Mouse (Mus musculus) monocyte, adult 2 months (primary cell): ENCODE data around the gene Arhgap27.

Source experiments
- DNase-seq, 2 experiments: peaks; one replicate each; pipeline ENCODE4 v3.0.0; 2022; ENCODE audit warnings: low spot score in 2 of 2, low read depth in 1 of 2

The Arhgap27 gene

DNA sequence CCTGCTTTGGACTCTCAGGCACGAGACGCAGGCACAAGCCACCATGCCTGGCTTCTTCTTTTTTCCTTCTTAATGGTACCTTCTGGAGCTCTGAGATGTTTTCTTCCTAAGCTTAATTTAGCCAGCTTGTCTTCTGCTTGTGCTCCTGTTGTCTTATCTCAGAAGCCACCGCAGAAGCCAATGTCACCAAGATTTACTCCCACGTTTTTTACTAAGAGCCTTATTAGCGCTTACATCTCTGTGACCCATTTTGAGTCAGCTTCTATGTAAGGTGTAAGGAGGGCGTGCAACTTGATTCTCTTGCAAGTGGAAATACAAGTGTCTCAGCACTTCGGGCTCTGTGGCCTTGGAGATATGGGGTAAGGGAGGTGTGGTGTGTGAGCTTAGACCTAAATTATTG is 18.0 kb upstream of the Arhgap27 start:
- no peak for DNase-seq

DNA sequence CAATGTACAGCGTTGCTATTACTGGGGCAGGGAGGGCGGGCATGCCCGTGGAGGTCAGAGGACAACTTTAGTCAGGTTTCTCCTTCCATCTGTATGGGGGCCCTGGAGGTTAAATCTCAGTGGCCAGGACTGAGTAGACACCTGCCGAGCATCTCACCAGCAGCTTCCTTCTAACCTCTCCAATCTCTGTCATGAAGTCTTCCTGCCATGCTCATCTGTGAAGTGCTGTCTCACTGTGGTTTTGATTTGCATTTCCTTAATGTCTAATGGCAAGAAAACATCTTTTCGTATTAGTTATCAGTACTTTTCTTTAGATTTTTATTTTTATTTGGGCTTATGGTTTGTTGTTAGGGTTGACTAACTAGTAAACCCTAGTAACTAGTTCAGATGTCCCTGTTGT is 17.0 kb upstream of the Arhgap27 start:
- no peak for DNase-seq

DNA sequence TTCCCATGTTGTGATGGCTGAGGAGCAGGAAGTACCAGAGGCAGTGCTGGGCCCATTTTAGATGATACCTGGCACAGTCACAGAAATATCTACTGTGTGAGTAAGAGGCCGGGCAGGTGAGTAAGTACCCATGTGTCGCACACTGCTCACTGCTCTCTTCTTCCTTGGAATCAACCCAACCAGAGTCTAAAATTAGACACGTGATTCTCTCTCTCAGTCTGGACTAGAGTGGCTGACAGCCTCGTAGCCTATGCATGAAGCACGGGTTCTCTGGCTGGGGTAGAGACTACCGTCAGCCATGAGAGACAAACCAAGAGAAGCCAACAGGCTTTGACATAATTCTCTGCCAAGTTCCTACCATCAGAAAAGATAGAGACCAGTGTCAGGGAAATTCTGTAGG is 14.8 kb upstream of the Arhgap27 start:
- DNase-seq: no peak

DNA sequence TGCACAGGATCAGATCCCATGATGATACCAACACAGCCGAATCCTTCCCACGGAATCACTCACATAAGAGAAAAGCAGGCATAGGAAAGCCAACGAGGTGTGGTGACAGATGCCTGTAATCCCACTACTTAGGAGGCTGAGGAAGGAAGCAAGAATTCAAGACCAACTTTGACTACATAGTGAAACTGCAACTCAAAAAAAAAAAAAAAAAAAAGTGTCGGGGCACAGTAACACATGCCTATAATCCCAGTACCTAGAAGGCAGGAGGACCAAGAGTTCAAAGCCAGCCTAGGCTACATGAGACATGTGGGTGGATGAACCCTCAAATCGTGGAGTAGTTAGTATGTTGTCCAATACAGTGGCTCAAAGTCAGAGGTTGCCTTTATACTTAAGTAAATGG is 12.3 kb upstream of the Arhgap27 start:
- DNase-seq: no peak

DNA sequence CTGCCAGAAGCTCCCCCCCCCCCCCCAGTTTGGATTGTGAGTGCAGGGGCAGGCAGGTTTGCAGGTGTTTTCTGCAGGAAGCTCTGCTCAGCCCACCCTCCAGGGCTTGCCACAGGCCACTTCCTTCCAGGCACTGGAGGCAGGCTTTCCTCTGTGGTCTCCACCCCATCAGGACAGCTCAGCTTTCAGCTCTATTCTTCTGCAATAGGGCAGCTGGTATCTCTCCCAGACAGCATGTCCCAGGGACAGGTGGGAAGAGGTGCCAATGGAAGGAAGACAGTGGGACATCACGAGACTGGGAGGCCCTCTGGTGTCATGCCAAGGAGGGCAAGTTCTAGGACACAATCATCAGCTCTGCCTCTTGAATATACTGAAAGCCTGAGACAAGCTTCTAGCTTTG is 11.8 kb upstream of the Arhgap27 start:
- no peak for DNase-seq

DNA sequence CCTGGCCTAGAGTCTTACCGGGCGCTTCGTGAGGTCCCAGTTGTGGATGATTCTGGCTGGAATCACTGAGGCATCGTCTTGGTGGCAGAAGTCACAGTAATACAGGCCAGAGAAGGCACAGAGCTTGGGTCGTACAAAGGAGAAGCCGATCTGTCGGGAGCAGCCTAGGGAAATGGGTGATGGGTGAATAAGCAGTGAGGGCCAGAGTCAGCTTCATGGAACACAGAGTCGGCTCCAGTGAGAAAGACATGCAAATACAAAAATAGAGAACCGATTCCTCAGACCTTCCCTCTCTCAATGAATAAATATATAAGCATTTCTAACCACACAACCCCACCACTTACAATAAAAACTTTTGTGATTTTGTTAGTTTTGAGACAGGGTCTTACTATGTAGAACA is 10.4 kb upstream of the Arhgap27 start:
- DNase-seq: no peak

DNA sequence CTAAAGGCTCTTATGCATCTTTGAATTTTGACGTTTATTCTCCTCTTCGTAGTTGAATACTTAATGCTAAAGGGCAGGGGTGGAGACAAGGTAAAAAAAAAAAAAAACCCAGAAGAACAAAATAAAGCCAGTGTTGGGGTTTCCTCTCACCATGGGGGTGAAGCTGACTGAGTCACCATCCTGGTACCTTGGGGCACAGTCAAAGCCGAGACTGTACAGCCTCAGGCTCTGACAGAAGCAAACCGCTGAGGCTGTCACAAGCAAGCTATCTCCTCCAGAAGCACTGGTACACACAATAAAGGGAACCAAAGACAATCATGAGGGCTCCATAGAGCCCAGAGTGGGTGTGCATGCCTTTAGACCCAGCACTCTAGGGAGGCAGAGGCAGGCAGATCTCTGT is 9.1 kb upstream of the Arhgap27 start:
- DNase-seq: no peak

DNA sequence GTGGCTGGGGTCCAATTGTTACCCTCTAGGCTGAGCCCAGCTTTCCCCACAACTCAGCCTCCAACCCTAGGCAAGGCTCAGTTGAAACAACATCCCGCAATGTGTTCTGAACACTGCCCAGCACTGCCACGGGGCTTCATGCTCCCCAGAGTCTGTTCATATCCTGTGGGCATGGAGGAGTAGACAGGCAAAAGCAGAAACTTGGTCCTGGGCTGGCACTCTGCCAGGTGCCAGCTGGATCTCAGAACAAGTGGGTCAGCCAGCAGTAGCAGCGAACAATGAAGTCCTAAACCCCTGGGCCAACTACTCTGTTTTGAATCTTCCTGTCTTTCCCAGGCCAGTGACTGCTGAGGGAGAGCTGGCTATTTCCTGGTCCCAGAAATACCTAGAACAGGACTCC is 8.6 kb upstream of the Arhgap27 start:
- no peak for DNase-seq

DNA sequence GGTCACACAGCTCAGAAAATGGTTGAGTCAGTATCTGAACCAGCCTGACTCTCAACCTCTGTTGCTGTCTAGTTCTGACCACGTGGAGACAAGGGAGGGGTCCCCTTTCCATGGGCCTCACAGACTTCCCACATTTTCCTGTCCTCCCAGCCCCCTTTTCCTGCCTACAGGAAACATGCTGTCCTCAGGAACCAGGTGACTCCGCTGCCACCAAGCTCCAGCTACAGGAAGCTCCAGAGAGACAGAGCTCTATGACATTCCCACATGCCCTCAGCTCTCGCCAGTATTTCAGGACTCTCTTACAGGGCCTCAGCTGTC is 7.7 kb upstream of the Arhgap27 start:
- no peak for DNase-seq

DNA sequence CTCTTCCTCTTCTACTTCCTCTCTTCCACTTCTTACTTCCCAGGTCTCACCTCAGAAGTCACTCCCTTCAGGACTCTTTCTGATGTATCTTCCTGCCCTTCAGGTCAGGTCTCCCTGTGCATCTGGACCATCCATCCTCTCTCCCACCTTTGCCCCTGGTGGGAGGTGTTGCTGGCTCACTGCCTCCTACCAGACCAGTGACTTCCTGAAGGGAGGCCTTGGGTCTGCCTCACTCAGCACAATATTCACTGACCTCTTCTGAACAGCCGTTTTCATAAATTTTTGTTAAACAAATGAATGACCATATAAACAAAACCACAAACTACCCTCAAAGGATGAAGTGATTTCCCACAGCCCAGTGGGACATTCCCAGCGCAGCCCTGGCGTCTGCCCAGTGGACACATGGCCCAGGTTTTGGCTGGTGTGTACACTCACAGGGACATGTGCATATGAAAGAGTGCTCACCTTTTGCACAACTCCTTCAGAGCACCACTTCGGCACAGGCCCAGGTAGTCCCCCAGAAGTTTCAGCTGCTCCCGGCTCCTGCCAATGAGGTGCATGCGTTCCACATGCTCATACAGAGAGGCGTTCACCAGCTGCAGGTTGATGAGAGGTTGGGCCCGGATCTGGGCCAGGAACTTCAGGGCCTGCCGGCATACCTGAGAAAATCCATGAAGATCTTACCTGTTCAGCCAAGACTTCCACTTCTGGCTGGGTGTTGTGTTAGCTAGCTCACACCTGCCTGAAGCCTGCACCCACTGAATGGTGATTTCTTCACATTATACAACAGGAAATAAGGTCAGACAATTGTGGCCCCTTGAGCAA is 7.1 kb upstream of the Arhgap27 start:
- DNase-seq: no peak

DNA sequence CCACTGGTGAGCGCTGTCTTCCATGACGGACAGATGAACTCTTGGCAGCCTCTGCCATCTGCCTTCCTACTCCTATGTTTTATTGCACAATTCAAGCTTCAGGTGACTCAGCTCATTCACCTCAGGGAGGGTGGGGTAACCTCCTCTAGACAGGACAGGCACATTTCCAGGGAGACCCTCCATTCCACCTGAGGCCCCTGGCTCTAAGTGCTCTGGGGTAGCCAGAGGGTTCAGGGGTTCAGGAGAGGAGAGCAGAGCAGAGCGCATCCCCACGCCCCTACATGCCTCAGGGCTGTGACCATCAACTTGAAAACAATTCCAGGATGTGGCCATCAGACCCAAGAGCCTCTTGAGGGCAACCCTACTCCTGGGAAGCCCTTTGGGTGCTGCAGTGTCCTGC is 2.0 kb upstream of the Arhgap27 start:
- DNase-seq: no peak

DNA sequence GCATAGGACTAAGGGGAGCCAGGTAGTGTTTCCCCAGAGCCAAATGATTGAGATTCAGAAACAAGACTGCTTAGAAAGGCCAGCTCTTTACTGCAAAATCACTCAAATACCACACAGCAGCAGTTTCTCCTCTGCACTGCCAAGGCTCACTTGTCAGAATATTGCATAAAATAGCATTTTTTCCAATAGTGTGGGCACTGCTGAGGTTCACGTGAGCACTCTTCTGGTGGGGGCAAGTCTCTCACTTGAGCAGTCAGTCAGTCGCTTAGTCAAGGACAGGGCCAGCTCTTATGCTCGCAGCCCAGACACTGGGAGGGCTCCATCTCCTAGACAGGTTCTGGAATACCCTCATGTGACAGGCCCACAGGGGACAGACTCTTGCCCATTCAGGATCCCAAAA is 1.5 kb upstream of the Arhgap27 start:
- DNase-seq: no peak

DNA sequence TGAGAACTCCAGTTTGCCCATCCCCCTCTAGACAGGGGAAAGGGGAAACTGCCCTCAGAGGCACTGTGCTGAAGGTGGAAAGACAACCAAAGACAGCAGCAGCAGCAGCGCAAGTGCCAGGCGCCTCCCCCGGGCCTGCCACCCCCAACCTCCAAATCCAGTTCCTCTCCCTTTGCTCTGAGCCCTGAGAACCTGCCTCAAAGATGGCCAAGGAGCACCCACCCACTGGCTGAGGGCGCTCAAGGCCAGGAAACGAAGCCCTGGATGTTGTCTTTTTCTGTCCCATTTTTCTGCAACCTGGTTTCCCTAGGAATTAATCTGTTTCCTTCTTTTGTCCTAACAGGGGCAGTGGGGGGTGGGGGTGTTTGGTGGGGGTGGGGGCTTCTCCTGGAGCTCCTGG is 843 bp upstream of the Arhgap27 start:
- DNase-seq: no peak

DNA sequence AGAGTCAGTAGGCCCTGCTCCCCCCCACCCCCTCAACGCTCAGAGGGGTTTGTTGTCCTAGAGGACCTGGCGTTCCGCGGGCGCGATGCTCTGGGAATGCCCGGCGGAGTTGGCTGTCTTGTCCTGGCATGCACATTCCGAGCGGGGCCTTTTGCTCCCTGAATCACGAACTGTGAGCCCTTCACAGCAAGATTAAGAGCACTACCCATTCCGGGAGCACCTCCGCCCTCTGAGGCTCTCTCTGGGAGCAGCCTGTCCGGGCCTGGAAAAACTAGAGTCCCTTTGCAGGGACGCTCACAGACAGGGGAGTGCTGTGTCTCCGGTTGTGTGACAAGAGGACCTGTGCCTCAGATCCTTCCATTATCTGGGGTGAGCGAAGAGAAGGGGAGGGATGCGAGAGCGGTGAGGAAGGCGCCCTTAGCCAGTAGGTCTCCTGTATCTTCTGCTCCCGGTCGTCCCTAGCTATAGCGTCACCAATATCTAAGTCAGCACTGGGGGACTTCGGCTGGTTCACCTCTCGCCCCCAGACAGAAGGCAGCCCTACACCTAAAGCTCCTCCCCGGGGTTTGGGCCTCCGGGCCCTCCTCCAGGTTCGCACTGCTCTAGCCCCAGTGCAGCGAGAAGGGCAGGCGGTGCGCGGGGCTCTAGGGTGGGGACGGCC is 841 bp downstream of the Arhgap27 start:
- no peak for DNase-seq

DNA sequence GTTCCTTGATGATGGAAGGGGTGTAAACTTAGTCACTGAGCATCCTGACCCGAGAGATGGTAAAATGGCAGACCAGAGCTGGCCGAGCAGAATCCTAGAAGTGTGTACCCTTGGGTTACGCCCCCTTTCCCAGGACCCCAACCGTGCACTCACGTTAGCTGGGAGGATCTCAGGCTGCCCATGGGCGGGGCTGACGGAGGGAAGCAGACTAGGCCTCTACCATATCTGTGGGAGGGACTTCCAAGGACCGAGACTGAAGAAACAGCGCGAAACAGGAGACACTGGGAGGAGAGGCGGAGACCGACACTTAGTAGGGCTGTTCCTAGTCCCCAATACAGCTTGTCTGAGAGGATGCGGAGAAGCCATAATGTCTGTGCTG is 1.4 kb downstream of the Arhgap27 start:
- no peak for DNase-seq

DNA sequence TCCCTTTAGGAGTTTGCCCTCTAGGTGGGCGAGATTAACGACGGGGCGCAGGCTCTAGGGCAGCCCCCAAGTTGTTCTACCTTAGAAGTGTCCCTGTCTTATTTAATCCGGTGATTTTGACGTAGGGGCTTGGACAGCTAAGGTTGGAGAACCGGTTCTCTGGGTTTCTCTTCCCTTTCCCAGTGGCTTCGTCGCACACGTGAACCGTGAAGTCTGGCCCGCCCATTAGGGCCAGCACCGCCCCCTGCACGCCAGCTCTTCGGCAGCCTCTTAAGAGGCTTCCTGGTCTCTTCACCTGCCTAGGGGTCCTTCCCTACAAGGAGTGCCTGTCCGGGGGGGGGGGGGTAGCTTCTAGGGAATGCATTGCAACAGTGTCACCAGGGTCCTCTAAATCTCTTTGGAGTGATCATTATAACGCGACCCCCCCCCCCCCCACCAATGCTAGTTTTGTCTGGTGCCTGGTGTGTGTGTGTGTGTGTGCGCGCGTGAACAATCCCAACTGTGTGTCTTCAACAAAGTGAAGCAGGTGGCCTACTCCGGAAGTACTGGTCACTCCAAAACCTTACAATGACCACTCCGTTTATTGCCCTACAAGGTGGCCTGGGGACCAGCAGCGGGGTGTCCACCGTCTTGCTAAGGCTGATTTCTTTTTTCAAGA is 2.0 kb downstream of the Arhgap27 start:
- peak in 1 of 2 experiments; percentile 49 for DNase-seq

DNA sequence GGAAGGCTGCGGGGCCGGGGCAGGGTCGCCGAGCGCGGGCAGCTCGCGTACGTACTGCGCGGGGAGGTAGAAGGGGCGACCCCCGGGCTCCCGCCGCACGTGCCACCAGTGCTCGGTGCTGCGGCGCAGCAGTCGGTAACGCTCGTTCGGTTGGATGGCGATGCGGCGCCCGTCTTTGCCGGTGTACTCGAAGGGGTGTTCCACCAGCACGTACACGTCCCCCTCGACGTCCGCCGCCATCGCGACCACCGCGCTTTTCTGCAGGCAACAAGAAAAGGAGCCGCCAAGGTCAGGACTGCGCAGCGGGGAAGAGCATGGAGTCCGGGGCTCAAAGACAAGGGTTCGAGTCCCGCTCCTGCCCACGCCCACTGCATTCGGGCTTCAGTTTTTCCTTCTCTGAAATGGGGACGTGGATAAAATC is 2.8 kb downstream of the Arhgap27 start:
- DNase-seq: no peak

DNA sequence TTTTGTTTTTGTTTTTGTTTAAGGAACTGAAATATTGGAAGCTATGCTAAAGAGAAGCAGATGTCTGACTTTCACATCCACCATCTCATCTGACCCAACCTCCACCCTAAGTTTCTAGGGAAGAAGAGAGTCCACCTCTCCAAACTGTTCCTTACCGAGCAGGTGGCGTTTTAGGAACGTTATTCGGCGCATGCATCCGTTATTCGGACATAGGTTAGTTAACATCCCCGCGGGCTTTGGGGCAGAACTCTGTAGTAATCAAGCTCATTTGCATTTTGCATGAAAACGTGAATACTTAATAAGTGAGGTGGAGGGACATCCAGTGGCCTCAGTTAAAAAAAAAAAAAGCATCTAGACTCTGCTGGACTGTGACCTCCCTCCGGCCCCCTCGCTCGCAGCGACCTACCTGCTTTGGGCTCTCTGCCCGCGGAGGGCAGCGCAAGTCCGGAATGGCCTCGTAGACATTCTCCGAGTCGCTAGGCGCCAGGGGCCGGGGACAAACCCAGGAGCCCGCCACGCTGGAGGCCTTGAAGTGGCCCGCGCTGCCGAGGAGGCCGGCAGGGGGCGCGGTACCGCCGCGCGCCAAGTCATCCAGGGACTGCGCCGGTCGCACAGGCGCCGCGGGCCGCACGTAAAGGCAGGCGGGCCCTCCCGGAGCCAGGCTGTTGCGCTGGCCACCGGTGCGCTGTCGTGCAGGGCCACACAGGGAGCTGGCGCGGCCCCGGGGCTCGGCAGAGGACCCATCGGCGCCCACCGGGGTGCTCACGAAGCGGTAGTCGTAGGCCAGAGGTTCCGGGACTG is 3.5 kb downstream of the Arhgap27 start:
- peak in 1 of 2 experiments; percentile 75 for DNase-seq

DNA sequence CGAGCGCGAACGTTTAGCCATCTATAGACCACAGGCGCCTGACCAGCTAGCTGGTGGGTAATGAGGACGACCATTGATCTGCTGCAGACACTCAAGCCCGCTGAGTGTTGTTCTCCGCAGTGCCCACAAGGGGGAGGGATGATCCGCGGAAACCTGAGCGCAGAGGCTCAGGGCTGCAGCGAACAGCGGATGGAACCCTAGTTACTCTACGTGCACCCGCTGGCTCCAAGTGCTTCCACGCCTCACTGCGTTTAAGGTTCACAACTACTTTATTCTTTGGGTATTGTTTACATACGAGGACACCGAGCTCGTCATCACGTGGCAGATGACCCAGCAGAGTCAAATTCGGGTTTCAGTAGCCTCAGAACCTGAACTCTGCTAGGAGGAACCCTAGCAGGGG is 4.4 kb downstream of the Arhgap27 start:
- peak in 1 of 2 experiments; percentile 62 for DNase-seq

DNA sequence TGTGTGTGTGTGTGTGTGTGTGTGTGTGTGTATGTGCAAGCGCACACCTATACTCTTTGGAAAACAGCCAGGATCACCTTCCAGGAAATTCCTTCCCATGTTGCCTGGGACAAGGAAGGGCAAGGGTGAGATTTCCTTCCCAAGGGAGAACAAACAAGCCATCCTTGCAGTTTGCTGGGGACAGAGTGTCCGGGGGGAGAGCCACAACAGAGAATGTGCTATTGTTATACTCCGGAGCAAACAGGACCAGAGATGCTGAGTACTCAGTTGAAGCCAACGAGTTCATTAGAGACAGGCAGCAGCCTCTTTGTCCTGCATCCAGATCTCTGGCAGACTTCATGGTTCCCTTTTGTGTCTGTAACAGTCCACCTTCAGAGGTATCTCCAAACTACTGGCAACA is 5.2 kb downstream of the Arhgap27 start:
- no peak for DNase-seq

DNA sequence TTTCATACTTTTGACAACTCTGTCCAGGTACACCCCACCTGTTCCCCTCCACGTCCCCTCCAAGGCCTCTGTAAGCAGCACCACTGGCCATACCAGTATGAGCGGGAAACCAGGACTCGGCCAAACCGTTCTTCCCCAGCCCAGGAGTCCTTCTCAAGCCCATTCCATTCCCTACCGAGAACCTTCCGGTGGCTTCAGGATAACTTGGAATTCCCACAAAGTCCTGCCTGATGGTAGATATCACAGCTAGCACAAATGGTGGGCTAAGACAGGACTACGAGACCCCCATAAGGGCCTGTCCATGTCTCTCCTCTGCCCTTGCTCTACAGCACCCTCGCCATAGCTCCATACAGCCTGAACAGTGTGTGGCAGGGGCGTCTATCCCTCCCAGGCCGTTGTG is 5.8 kb downstream of the Arhgap27 start:
- no peak for DNase-seq
